Mouse (Mus musculus): Measurements from ENCODE around the gene Adipor1. TPM values are rescaled to one million over a fixed set of nuclear protein-coding genes. Genes with fewer than 3 reads are reported as not detected.

The Adipor1 gene
- total and polyA plus RNA-seq, 2 experiments from 2014 or later: 123 to 210 TPM

GRCm38 (mm10) chr1:134398210-134398609, 17.0 kb upstream of the Adipor1 start:
- 87% methylated on average over 12 of the region's 12 CpGs for WGBS
- Histone ChIP-seq H3K36me3 (replicated peaks; ENCODE audit: control insufficient read depth, insufficient read depth, low read length) (no peaks in the 10 kb centered on the region), H3K27ac (ENCODE audit: low read depth) (no peak overlapping the region), H3K9ac (replicated peaks; ENCODE audit: low read depth, low read length) (no peak overlapping the region), H3K4me2 (ENCODE audit: low read depth, low read length) (no peak overlapping the region), H3K4me1 (ENCODE audit: control insufficient read depth, insufficient read depth) (no peaks in the 10 kb centered on the region), H3K27me3 (ENCODE audit: control insufficient read depth, insufficient read depth, low read length) (no peaks in the 10 kb centered on the region), H3K9me3 (replicated peaks; ENCODE audit: control insufficient read depth, low read length) (no peaks in the 10 kb centered on the region), H3K4me3 (ENCODE audit: low read depth, low read length) (no peak overlapping the region)
- no peak for ATAC-seq (ENCODE audit: insufficient read depth, low read depth)
- no peak for DNase-seq (ENCODE audit: low spot score)
- no peak for TF ChIP-seq CTCF (IDR thresholded peaks at IDR 0.05; ENCODE audit: low read depth)
- no peak for TF ChIP-seq EP300 (IDR thresholded peaks at IDR 0.05; ENCODE audit: low read depth)

- H3K4me2 ChIP-seq (ENCODE audit: low read depth, low read length): no peak overlapping the region
- DNase-seq (ENCODE audit: low spot score): no peak
- no peak for ATAC-seq (ENCODE audit: insufficient read depth, low read depth)
- no peaks in the 10 kb centered on the region for H3K27me3 ChIP-seq (ENCODE audit: control insufficient read depth, insufficient read depth, low read length)
- H3K9ac ChIP-seq (replicated peaks; ENCODE audit: low read depth, low read length): no peak overlapping the region
- WGBS: 66% methylated on average over 5 of the region's 5 CpGs
- H3K36me3 ChIP-seq (replicated peaks; ENCODE audit: control insufficient read depth, insufficient read depth, low read length): no peaks in the 10 kb centered on the region
- TF ChIP-seq CTCF (IDR thresholded peaks at IDR 0.05; ENCODE audit: low read depth) (no peak), EP300 (IDR thresholded peaks at IDR 0.05; ENCODE audit: low read depth) (no peak)
- H3K4me3 ChIP-seq (ENCODE audit: low read depth, low read length): no peak overlapping the region
- H3K9me3 ChIP-seq (replicated peaks; ENCODE audit: control insufficient read depth, low read length): no peaks in the 10 kb centered on the region
- H3K4me1 ChIP-seq (ENCODE audit: control insufficient read depth, insufficient read depth): no peaks in the 10 kb centered on the region
- H3K27ac ChIP-seq (ENCODE audit: low read depth): no peak overlapping the region
Observed at GRCm38 (mm10) chr1:134399735-134400134, 15.4 kb upstream of the Adipor1 start.

- ATAC-seq (ENCODE audit: insufficient read depth, low read depth): peak; percentile 98
- Histone ChIP-seq H3K4me1 (ENCODE audit: control insufficient read depth, insufficient read depth) (no peaks in the 10 kb centered on the region), H3K9ac (replicated peaks; ENCODE audit: low read depth, low read length) (peak within 1 kb of the TSS; percentile 77), H3K36me3 (replicated peaks; ENCODE audit: control insufficient read depth, insufficient read depth, low read length) (peaks cover 34% of the 10 kb centered on the region), H3K4me3 (ENCODE audit: low read depth, low read length) (peak within 1 kb of the TSS; percentile 80), H3K4me2 (ENCODE audit: low read depth, low read length) (peak within 1 kb of the TSS; percentile 92), H3K9me3 (replicated peaks; ENCODE audit: control insufficient read depth, low read length) (no peaks in the 10 kb centered on the region), H3K27ac (ENCODE audit: low read depth) (peak within 1 kb of the TSS; percentile 78), H3K27me3 (ENCODE audit: control insufficient read depth, insufficient read depth, low read length) (no peaks in the 10 kb centered on the region)
- TF ChIP-seq CTCF (IDR thresholded peaks at IDR 0.05; ENCODE audit: low read depth) (no peak), EP300 (IDR thresholded peaks at IDR 0.05; ENCODE audit: low read depth) (no peak)
- WGBS: under 1% methylated on average over 43 of the region's 43 CpGs
- peak; percentile 73 for DNase-seq (ENCODE audit: low spot score)
Observed at GRCm38 (mm10) chr1:134405509-134406413, 9.4 kb upstream of the Adipor1 start, which contains the start of gene Cyb5r1. Gene Cyb5r1 (plus strand): TSS chr1:134405559.

GRCm38 (mm10) chr1:134406414-134406771, 8.8 kb upstream of the Adipor1 start:
- Histone ChIP-seq H3K9me3 (replicated peaks; ENCODE audit: control insufficient read depth, low read length) (no peaks in the 10 kb centered on the region), H3K27ac (ENCODE audit: low read depth) (peak overlapping the region; percentile 78), H3K27me3 (ENCODE audit: control insufficient read depth, insufficient read depth, low read length) (no peaks in the 10 kb centered on the region), H3K36me3 (replicated peaks; ENCODE audit: control insufficient read depth, insufficient read depth, low read length) (peaks cover 40% of the 10 kb centered on the region), H3K4me1 (ENCODE audit: control insufficient read depth, insufficient read depth) (no peaks in the 10 kb centered on the region), H3K4me2 (ENCODE audit: low read depth, low read length) (peak overlapping the region; percentile 92), H3K4me3 (ENCODE audit: low read depth, low read length) (peak overlapping the region; percentile 80), H3K9ac (replicated peaks; ENCODE audit: low read depth, low read length) (peak overlapping the region; percentile 77)
- 26% methylated on average over 8 of the region's 8 CpGs for WGBS
- no peak for ATAC-seq (ENCODE audit: insufficient read depth, low read depth)
- TF ChIP-seq CTCF (IDR thresholded peaks at IDR 0.05; ENCODE audit: low read depth) (no peak), EP300 (IDR thresholded peaks at IDR 0.05; ENCODE audit: low read depth) (no peak)
- no peak for DNase-seq (ENCODE audit: low spot score)

GRCm38 (mm10) chr1:134408080-134408479, 7.1 kb upstream of the Adipor1 start:
- H3K27me3 ChIP-seq (ENCODE audit: control insufficient read depth, insufficient read depth, low read length): no peaks in the 10 kb centered on the region
- WGBS: 90% methylated on average over 8 of the region's 8 CpGs
- ATAC-seq (ENCODE audit: insufficient read depth, low read depth) (no peak), DNase-seq (ENCODE audit: low spot score) (no peak)
- H3K36me3 ChIP-seq (replicated peaks; ENCODE audit: control insufficient read depth, insufficient read depth, low read length): peaks cover 46% of the 10 kb centered on the region
- H3K9ac ChIP-seq (replicated peaks; ENCODE audit: low read depth, low read length): no peak overlapping the region
- no peak overlapping the region for H3K4me3 ChIP-seq (ENCODE audit: low read depth, low read length)
- H3K4me1 ChIP-seq (ENCODE audit: control insufficient read depth, insufficient read depth): no peaks in the 10 kb centered on the region
- H3K9me3 ChIP-seq (replicated peaks; ENCODE audit: control insufficient read depth, low read length): no peaks in the 10 kb centered on the region
- H3K4me2 ChIP-seq (ENCODE audit: low read depth, low read length): no peak overlapping the region
- H3K27ac ChIP-seq (ENCODE audit: low read depth): no peak overlapping the region
- TF ChIP-seq CTCF (IDR thresholded peaks at IDR 0.05; ENCODE audit: low read depth): no peak
- TF ChIP-seq EP300 (IDR thresholded peaks at IDR 0.05; ENCODE audit: low read depth): no peak
